Mouse (Mus musculus) layer of hippocampus, adult 9-11 months (tissue): ENCODE measurements around the gene Cacna1a.

ENCODE experiments used
- DNase-seq: peaks from one replicate; pipeline ENCODE4 v3.0.0; 2022

The Cacna1a gene

GRCm38 (mm10) chr8:84552457-84552856, 164.2 kb downstream of the Cacna1a start:
- DNase-seq = no peak

- DNase-seq = peak; percentile 36
Observed at GRCm38 (mm10) chr8:84553106-84553505, 164.9 kb downstream of the Cacna1a start.

- no peak for DNase-seq
Observed at GRCm38 (mm10) chr8:84553617-84554016, 165.4 kb downstream of the Cacna1a start.

GRCm38 (mm10) chr8:84554301-84555027, 166.2 kb downstream of the Cacna1a start:
- DNase-seq = peak; percentile 74

GRCm38 (mm10) chr8:84555269-84555668, 167.0 kb downstream of the Cacna1a start:
- no peak for DNase-seq

DNA sequence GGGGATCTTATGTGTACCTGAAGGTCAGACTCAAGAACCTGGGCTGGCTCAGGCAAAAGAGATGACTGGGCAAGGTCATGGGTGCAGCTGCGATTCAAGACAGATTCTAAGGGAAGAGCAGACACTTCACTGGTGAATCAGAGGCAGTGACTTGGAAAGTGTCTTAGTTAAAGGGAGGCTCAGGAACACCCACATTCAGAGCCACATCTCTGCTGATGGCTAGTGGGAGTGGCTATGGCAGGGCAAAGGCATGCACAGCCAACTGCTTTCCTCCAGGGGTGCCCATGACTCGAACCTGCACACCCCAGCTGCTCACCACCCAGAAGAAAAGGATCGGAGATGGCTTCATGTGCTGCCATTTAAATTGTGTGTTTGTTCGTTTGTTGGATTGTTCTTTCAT, 169.7 kb downstream of the Cacna1a start:
- DNase-seq = no peak

DNA sequence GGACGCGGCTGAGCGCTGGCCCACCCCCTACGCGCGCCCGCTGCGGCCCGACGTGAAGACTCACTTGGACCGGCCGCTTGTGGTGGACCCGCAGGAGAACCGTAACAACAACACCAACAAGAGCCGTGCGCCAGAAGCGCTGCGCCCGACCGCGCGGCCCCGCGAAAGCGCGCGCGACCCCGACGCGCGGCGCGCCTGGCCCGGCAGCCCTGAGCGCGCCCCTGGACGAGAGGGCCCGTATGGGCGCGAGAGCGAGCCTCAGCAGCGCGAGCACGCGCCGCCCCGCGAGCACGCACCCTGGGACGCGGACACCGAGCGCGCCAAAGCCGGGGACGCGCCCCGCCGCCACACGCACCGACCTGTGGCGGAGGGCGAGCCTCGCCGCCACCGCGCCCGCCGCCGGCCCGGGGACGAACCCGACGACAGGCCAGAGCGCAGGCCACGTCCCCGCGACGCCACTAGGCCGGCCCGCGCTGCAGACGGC, 170.9 kb downstream of the Cacna1a start:
- peak; percentile 52 for DNase-seq

DNA sequence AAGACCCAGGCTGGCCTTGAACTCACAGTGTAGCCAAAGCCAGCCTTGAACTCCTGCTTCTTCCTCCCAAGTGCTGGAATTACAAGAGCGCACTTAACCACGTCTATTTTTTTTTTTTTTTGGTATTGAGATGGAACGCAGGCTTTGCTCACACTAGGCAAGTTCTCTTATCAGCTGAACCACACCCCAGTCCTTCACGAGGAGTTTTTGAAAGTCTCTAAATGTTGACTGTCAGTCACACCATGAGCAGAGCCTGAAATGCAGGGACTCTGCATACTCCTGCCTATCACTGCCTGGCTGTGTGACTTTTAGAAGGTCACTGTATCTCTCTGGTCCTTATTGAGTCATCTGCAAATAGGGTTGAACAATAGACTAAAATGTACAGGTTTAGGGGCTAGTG, 173.5 kb downstream of the Cacna1a start:
- DNase-seq = no peak

DNA sequence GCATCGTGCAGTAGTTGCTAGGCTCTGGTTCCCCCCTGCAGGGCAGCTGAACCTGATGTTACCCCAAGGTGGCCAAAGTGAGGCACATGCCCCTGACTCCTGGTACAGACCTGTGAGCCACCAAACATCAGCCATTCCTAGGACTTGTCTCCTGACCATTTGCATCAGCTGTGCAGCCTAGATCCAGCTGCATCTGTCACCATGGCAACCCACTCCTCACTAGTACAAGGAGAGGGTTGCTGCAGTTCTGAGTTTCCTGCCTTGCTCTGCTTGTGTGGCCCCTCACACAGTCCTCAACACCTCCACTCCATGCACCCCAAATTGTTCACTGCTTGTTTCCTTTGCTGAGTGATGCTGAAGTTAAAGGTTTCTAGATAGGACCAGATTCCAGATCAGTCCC, 175.8 kb downstream of the Cacna1a start:
- no peak for DNase-seq

DNA sequence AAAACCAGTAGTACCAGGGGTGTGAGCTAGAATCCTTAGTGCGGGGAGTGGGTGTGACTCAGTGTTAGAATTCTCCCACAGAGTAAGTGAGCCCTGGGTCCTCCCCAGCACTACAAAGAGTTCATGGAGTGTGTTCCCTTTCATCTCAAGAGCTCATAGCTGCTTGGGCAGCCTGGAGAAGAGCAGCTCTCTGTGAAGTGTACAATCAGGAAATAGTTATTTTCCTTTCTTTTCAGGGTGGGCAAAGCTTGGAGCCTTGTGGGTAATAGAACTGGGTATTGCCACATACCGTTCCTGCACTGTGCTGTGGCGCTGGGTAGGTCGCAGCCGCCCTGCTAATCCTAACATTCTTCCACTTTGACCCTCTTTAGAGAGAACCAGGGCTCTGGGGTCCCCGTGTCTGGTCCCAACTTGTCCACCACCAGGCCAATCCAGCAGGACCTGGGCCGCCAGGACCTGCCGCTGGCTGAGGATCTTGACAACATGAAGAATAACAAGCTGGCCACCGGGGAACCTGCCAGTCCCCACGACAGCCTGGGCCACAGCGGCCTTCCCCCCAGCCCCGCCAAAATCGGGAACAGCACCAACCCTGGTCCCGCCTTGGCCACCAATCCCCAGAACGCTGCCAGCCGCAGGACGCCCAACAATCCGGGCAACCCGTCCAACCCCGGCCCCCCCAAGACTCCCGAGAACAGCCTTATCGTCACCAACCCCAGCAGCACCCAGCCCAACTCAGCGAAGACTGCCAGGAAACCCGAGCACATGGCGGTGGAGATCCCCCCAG, 177.5 kb downstream of the Cacna1a start:
- DNase-seq = no peak

GRCm38 (mm10) chr8:84566816-84567413, 178.7 kb downstream of the Cacna1a start:
- no peak for DNase-seq

DNA sequence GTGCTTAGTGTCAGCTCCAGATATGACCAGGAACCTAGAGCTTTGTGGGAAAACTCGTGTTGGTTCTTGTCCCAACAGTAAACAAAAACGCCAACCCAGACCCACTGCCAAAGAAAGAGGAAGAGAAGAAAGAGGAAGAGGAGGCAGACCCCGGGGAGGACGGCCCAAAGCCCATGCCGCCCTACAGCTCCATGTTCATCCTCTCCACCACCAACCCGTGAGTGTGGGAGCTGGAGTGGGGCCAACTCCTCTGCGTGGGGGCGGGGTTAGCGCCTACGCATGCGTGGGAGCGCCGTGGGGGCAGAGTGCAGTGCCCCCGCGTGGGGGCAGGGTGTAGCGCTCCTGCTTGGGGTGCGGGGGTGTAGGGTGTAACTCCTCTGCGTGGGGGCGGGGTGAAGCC, 179.3 kb downstream of the Cacna1a start:
- DNase-seq = peak; percentile 48

- DNase-seq = no peak
Observed at GRCm38 (mm10) chr8:84568737-84569136, 180.5 kb downstream of the Cacna1a start.

DNA sequence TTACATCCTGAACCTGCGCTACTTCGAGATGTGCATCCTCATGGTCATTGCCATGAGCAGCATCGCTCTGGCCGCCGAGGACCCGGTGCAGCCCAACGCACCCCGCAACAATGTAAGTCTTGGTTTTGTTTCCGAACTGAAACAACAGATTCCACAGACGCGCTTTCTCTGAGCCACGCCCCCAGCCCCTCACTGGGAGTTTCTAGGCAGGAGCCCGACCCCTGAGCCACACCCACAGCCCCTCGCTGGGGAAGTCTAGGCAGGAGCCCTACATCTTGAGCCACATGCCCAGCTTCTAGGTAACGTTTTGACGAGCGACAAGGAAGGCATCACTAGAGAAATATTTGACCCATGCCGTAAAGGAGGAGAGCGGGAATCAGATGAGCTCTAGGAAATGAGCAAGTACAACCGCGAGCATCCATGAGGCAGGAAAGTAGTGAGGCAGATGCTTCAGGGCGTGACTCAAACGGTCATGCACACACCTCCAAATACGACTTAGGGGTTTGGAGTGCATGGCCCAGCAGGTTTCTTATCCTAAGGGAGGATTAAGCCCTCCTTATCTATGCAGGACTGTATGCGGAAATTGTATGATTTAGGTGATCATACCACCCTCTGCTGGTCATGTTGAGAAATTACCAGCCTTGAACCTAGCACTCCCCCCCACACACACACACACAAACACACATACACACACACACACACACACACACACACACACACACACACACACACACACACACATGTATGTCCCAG, 181.9 kb downstream of the Cacna1a start:
- no peak for DNase-seq

- no peak for DNase-seq
Observed at GRCm38 (mm10) chr8:84577432-84577831, 189.2 kb downstream of the Cacna1a start.

- no peak for DNase-seq
Observed at GRCm38 (mm10) chr8:84579595-84579994, 191.4 kb downstream of the Cacna1a start.

DNA sequence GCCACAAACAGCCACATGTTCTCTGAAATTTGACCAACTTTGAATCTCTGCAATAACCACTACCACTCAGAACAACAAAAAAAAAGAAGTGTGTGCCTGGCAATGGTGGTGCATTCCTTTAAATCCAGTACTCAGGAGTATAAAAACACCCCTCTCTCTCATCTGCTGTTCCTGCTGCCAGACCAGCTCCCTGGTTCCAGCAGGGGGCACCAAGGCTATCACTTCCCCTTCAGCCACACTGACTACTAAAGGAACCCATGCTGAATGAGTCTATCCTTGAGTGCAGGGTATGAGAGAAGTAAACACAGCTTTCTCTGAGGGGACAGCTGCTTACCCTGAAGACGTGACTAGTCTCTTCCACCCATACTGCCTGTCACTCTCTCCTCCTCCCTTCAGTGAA, 197.1 kb downstream of the Cacna1a start:
- DNase-seq = no peak

GRCm38 (mm10) chr8:84586221-84586620, 198.0 kb downstream of the Cacna1a start:
- no peak for DNase-seq

DNA sequence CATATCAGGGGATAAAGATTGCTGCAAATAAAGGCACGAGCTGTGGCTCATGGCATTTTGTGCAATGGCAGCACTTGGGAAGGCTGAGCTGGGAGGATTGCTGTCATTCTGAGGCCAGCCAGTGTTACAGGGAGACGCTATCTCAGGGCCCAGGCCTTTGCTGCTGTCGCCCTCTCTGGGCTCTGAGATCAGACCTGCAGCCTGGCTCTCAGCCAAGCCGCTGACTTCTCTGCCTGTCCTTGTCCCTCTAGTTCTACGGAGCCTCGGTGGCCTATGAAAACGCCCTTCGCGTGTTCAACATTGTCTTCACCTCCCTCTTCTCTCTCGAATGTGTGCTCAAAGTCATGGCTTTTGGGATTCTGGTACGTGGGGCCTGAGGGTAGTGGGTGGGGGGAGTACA, 200.3 kb downstream of the Cacna1a start:
- DNase-seq = no peak

GRCm38 (mm10) chr8:84592015-84592662, 203.9 kb downstream of the Cacna1a start:
- peak; percentile 47 for DNase-seq

DNA sequence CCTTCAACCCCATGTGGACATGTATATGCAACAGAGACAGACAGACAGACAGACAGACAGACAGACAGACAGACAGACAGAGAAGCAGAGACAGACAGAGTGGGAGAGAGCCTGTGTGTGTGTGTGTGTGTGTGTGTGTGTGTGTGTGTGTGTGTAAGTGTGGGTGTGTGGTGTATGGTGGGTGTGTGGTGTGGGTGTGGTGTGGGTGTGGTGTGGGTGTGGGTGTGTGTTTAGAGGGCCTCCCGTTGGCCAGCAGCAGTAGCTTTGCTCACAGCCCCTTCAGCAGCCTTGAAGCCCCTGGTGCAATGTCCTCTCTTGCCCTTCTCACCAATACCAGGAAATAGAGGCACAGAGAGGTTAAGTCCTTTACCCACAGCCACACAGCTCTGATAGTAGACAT, 204.9 kb downstream of the Cacna1a start:
- DNase-seq = no peak

- DNase-seq = peak; percentile 64
Observed at GRCm38 (mm10) chr8:84594099-84594780, 206.0 kb downstream of the Cacna1a start.
